Mouse (Mus musculus): ENCODE data around the gene Gm38431.

GRCm38 (mm10) chr9:21117073-21117472 lies 25.3 kb upstream of the Gm38431 start:
- TF ChIP-seq HCFC1 (IDR thresholded peaks at IDR 0.05; ENCODE audit: low read depth, low read length) (no peak), ZKSCAN1 (IDR thresholded peaks at IDR 0.05; ENCODE audit: borderline replicate concordance, low read depth, low read length) (no peak), CTCF (conservative IDR thresholded peaks at IDR 0.05 in 1 of 2, IDR thresholded peaks at IDR 0.05 in 1 of 2; ENCODE audit: low read depth in 2 of 2, low read length in 2 of 2) (no peak), TCF12 (IDR thresholded peaks at IDR 0.05; ENCODE audit: low read depth, low read length) (no peak), MEF2A (IDR thresholded peaks at IDR 0.05; ENCODE audit: borderline replicate concordance, low read depth, low read length) (no peak), ZC3H11A (IDR thresholded peaks at IDR 0.05; ENCODE audit: low read depth, low read length) (no peak), POLR2A (IDR thresholded peaks at IDR 0.05; ENCODE audit: low read depth, low read length) (no peak), MAX (IDR thresholded peaks at IDR 0.05; ENCODE audit: low read length) (no peak), EP300 (IDR thresholded peaks at IDR 0.05; ENCODE audit: low read length) (no peak), SMC3 (IDR thresholded peaks at IDR 0.05; ENCODE audit: low read depth, low read length) (no peak), USF1 (IDR thresholded peaks at IDR 0.05; ENCODE audit: low read depth, low read length) (no peak), BHLHE40 (IDR thresholded peaks at IDR 0.05; ENCODE audit: low read depth, low read length) (no peak), USF2 (conservative IDR thresholded peaks at IDR 0.05; ENCODE audit: low read depth, low read length) (no peak), RAD21 (IDR thresholded peaks at IDR 0.05; ENCODE audit: low read depth, low read length) (no peak)
